Mouse (Mus musculus) neural tube, embryonic 14.5 days (tissue): ENCODE measurements around the gene Agpat4. TPM values are rescaled to one million over a fixed set of nuclear protein-coding genes. Genes with fewer than 3 reads are reported as not detected.
A peak's percentile ranks its signal among the peaks of the same experiment; 100 is the strongest.

Experiments used
- ATAC-seq: fragments of 200-750 bp; cut with Nextera tagmentation; 2 replicates; pipeline ENCODE4 v1.8.0; 2017; ENCODE audit warnings: low read depth, mild to moderate bottlenecking, moderate TSS enrichment, moderate library complexity
- H3K27ac ChIP-seq: fragments of 300-500 bp; sonication (generic); 2 replicates; pipeline ENCODE4 v1.5.1; 2014; ENCODE audit warnings: low read depth, mild to moderate bottlenecking, control low read depth, low read length, moderate library complexity, mixed read lengths
- H3K27me3 ChIP-seq: fragments of 300-500 bp; sonication (generic); 2 replicates; pipeline ENCODE4 v1.6.1; 2014; ENCODE audit warnings: low read length; ENCODE audit not compliant: control insufficient read depth, insufficient read depth
- H3K36me3 ChIP-seq: fragments of 300-500 bp; sonication (generic); 2 replicates; pipeline ENCODE4 v1.6.1; 2014; ENCODE audit warnings: low read length, mixed read lengths; ENCODE audit not compliant: control insufficient read depth, insufficient read depth
- H3K4me1 ChIP-seq: fragments of 300-500 bp; sonication (generic); 2 replicates; pipeline ENCODE4 v1.6.1; 2014; ENCODE audit warnings: low read length; ENCODE audit not compliant: control insufficient read depth, insufficient read depth
- H3K4me2 ChIP-seq: fragments of 300-500 bp; sonication (generic); 2 replicates; pipeline ENCODE4 v1.6.1; 2014; ENCODE audit warnings: mild to moderate bottlenecking, low read depth, low read length, control low read depth
- H3K4me3 ChIP-seq: fragments of 300-500 bp; sonication (generic); 2 replicates; pipeline ENCODE4 v1.5.1; 2014; ENCODE audit warnings: low read depth, low read length, control low read depth, mixed read lengths
- H3K9ac ChIP-seq: fragments of 300-500 bp; sonication (generic); replicated peaks from 2 replicates; pipeline ENCODE4 v1.6.1; 2014; ENCODE audit warnings: low read depth, mild to moderate bottlenecking, control low read depth, low read length, mixed read lengths
- H3K9me3 ChIP-seq: fragments of 300-500 bp; sonication (generic); 2 replicates; pipeline ENCODE4 v1.6.1; 2016; ENCODE audit warnings: low read length; ENCODE audit not compliant: control insufficient read depth
- WGBS: fragments of 180-500 bp; shearing (Covaris S2); extraction: QIAGEN DNeasy Blood & Tissue Kit; methylation state at CpG from one replicate; pipeline ENCODE4 v1.1.7; 2014; 5-methylcytosine and 5-hydroxymethylcytosine counted together
- polyA plus RNA-seq: library from polyadenylated mRNA; unstranded; fragments of >200 nt; fragmentation: Nextera tagmentation; extraction: Ambion mirVana; gene quantifications from 2 replicates; pipeline ENCODE4 v1.2.1, GENCODE M21; 2014

The Agpat4 gene
- polyA plus RNA-seq, 1 experiment from 2014 or later: 36.5 TPM

DNA sequence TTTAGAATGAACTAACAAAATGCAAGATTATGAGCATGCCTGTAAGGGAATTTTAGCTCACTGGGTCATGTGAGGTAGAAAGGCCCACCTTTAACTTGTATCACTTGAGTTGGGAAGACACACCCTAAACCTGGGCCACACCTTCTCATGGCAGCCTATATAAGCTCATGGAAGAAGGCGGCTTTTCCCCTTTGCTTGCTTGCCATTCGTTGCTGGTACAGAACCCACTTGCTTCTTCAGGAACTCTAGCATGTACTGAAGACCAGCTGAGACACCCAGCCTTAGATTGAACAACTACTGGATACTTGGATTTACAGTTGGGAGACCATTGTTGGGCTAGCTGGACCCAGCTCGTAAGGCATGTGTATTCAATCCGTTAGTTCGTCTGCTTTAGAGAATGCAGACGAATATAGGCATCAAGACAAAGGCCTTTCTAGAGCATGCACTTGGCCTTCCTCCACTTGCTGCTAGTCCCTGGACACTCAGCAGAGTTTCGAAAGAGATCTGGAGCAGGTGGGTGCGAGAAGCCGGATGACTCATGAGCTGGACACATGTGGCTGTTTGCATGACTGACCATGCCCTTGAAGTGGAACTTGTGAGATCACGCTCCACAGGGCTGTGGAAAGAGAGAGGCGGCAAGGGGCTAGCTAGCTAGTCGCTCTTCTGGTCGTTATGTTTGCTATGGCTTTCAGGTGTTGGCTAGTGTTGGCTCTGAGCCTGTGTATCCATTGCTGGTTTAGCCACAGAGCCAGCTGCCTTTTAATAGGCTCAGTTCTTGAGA, 42.7 kb downstream of the Agpat4 start:
- no peaks in the 10 kb centered on the region for H3K27me3 ChIP-seq
- H3K4me3 ChIP-seq: no peak overlapping the region
- no peaks in the 10 kb centered on the region for H3K9me3 ChIP-seq
- WGBS: 91% methylated on average over 13 of the region's 13 CpGs
- no peak overlapping the region for H3K27ac ChIP-seq
- H3K9ac ChIP-seq: no peak overlapping the region
- H3K4me2 ChIP-seq: no peak overlapping the region
- 0 out of 2 replicates have a peak, but pooled peaks cover 3% of the 10 kb centered on the region for H3K4me1 ChIP-seq
- ATAC-seq: no peak
- H3K36me3 ChIP-seq: no peaks in the 10 kb centered on the region; the same call in 1 of the 2 replicates

DNA sequence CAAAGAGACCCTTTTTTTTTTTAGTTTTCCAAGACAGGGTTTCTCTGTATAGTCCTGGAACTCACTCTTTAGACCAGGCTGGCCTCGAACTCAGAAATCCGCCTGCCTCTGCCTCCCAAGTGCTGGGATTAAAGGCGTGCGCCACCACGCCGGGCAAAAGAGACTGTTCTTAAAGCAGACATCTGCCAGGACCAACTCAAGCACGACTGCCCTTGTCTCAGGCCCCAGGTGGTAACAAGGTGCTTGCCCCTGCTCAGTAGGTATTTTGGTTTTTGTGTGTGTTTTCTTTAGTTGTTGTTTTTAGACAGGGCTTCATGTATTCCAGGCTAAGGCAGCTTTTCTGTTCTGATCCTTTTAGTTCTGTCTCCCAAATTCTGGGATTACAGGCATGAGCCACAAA, 43.4 kb downstream of the Agpat4 start:
- H3K36me3 ChIP-seq: no peaks in the 10 kb centered on the region
- 94% methylated on average over 7 of the region's 7 CpGs for WGBS
- H3K4me3 ChIP-seq: no peak overlapping the region
- no peak overlapping the region for H3K9ac ChIP-seq
- H3K4me2 ChIP-seq: no peak overlapping the region
- no peak for ATAC-seq
- no peaks in the 10 kb centered on the region for H3K27me3 ChIP-seq
- H3K9me3 ChIP-seq: no peaks in the 10 kb centered on the region
- H3K27ac ChIP-seq: no peak overlapping the region
- 0 out of 2 replicates have a peak, but pooled peaks cover 3% of the 10 kb centered on the region for H3K4me1 ChIP-seq

DNA sequence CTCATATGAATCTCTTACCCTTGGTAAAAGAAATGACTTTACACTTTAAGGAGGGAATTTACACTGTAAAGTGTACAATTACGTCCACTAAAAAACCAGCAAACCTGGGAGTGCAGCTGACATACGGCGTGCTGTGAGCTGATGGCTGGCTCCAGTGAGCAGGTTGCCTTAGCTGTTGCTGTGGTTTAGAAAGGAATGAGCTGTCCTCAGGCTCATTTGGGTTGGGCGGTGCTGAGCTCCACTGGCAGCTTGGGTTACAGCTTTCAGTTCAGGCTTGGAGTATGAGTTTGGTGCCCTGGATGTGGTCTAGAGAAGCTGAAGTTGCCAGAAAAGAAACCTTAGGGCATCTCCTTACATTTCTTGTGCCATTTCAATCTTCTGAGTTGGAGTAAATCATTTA, 44.3 kb downstream of the Agpat4 start:
- Histone ChIP-seq H3K4me1 (peaks cover 3% of the 10 kb centered on the region; the same call in 1 of the 2 replicates), H3K4me3 (no peak overlapping the region), H3K27ac (no peak overlapping the region), H3K27me3 (no peaks in the 10 kb centered on the region), H3K9ac (no peak overlapping the region), H3K36me3 (no peaks in the 10 kb centered on the region), H3K4me2 (no peak overlapping the region), H3K9me3 (no peaks in the 10 kb centered on the region)
- 84% methylated on average over 4 of the region's 4 CpGs for WGBS
- ATAC-seq: no peak

DNA sequence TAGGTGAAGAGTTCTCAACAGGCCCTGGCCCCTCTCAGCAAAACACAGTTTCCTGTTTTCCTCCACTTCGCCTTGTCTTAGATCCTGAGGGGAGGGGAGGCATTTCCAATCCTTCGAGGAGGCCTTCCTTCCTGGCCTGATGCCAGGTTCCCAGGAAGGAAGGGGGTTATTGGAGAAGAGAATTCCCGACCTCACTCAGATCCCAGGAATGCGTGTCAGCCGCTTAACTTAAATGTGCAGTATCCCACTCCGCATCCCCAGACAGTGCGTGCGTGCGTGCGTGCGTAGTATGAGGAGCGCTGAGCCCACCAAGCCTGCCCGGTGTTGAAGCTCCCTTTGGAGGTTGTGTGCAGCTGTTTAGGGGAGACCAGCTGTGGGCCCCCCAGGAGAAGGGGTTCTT, 44.9 kb downstream of the Agpat4 start:
- WGBS: 64% methylated on average over 13 of the region's 13 CpGs

DNA sequence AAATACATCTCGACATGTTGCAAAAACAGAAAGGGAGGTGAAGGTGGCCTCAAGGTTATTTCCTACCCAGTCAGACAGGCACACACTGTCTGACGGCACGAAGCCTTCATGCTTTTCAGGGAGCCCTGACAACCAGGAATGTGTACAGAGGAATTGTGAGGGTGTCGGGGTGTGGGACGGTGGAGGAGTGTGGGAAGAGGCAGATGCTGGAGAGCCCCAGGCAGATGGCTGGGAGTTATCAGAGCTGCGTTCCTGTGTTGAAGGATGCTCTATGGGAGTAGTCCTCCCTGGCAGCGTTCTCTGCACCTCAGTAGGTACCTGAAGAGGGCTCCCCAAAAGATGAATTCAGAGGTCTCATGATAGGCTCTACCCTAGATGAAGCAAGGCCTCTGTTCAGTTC, 45.4 kb downstream of the Agpat4 start:
- 57% methylated on average over 7 of the region's 7 CpGs for WGBS
- Histone ChIP-seq H3K4me1 (peaks cover 10% of the 10 kb centered on the region; the same call in 1 of the 2 replicates), H3K27ac (no peak overlapping the region)

More for the DNA sequence above, 44.9 kb downstream of the Agpat4 start:
- Histone ChIP-seq H3K4me2 (no peak overlapping the region), H3K36me3 (no peaks in the 10 kb centered on the region), H3K4me1 (peaks cover 8% of the 10 kb centered on the region; the same call in 1 of the 2 replicates), H3K9me3 (no peaks in the 10 kb centered on the region), H3K9ac (no peak overlapping the region), H3K27me3 (no peaks in the 10 kb centered on the region), H3K27ac (no peak overlapping the region), H3K4me3 (no peak overlapping the region)
- ATAC-seq: no peak

DNA sequence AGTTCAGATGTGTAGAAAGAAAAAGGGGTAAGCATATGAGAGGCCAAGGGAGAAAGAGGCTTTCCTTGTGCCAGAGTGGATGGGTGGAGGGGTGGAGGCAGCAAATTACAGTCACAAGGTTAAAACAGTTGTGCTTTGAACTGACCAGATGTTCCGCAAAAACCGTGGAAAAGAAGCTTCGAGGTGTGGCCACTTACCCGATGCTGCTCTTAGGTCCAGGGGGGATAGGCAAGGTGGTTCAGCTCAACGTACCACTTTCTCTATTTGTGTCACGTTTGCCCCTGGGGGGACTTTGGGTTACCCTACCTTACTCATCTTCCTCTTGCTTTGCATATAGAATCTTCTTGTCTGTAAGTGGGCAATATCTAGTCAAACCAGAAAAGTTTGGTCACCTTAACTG, 46.0 kb downstream of the Agpat4 start:
- H3K27me3 ChIP-seq: no peaks in the 10 kb centered on the region
- H3K9ac ChIP-seq: no peak overlapping the region
- ATAC-seq: no peak
- H3K9me3 ChIP-seq: no peaks in the 10 kb centered on the region
- peaks cover 14% of the 10 kb centered on the region; the same call in 1 of the 2 replicates for H3K4me1 ChIP-seq
- H3K4me2 ChIP-seq: no peak overlapping the region
- H3K36me3 ChIP-seq: no peaks in the 10 kb centered on the region
- H3K27ac ChIP-seq: no peak overlapping the region
- 91% methylated on average over 6 of the region's 6 CpGs for WGBS
- H3K4me3 ChIP-seq: no peak overlapping the region

More for the DNA sequence above, 45.4 kb downstream of the Agpat4 start:
- Histone ChIP-seq H3K4me3 (no peak overlapping the region), H3K9me3 (no peaks in the 10 kb centered on the region), H3K27me3 (no peaks in the 10 kb centered on the region), H3K9ac (no peak overlapping the region), H3K36me3 (no peaks in the 10 kb centered on the region), H3K4me2 (no peak overlapping the region)
- ATAC-seq: no peak; the same call in 1 of the 2 replicates

DNA sequence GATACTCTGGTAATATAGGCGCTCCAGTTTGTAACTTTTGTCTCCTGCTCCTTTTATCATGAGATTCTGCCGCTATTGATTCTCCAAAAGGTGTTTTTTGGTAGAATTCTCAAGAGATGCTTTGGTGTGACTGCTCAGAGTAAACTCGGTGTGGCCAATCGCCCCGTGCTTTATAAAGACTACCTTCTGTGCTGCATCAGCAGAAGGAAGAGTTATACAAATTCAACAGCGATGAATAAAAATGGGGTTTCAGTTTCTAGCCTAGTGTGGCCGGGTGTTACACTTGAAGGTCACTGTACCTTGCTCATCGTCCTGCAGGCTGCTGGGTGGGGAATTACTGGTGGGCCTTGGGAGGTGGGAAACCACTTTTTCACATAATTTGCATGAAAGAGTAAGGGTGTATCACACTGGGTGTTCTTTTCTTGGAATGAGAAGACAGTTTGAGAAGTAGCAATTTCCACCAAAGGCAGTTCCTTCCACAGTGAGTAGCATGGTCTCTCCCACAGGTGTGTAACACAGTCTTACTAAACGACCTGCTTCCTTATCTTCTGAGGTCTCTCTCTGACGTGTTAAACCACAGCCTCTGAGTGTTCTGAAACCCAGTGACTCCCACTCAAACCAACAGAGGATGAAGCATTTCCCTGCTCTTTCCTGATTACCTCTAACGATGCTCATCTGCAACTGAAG, 46.6 kb downstream of the Agpat4 start:
- Histone ChIP-seq H3K4me2 (no peak overlapping the region), H3K4me3 (no peak overlapping the region), H3K9me3 (no peaks in the 10 kb centered on the region), H3K27me3 (no peaks in the 10 kb centered on the region), H3K4me1 (peaks cover 14% of the 10 kb centered on the region; the same call in 1 of the 2 replicates), H3K9ac (no peak overlapping the region), H3K27ac (no peak overlapping the region), H3K36me3 (no peaks in the 10 kb centered on the region)
- whole genome bisulfite sequencing: 92% methylated on average over 11 of the region's 11 CpGs
- no peak for ATAC-seq

DNA sequence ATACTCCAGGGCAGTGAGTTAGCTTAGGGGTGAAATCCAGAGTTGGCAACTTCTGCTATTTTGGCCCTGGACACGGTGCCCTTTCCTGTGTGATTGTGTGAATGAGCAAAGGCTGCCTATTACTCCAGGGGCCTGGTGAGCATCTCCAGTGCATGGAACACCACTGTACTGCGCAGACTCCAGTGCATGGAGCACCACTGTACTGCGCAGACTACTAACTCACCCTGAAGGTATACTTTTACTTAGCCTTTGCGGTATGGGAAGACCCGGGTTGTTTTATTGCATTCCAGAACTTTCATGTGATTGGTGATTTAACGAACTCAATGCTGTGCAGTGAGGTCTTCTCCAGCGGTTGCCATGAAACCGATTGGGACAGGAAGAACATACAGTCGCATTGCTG, 47.2 kb downstream of the Agpat4 start:
- no peaks in the 10 kb centered on the region for H3K9me3 ChIP-seq
- no peak overlapping the region for H3K9ac ChIP-seq
- no peak overlapping the region for H3K4me2 ChIP-seq
- no peak overlapping the region for H3K27ac ChIP-seq
- no peaks in the 10 kb centered on the region for H3K27me3 ChIP-seq
- WGBS: 96% methylated on average over 9 of the region's 9 CpGs
- H3K36me3 ChIP-seq: no peaks in the 10 kb centered on the region
- H3K4me1 ChIP-seq: peaks cover 14% of the 10 kb centered on the region; the same call in 1 of the 2 replicates
- no peak overlapping the region for H3K4me3 ChIP-seq
- ATAC-seq: no peak

DNA sequence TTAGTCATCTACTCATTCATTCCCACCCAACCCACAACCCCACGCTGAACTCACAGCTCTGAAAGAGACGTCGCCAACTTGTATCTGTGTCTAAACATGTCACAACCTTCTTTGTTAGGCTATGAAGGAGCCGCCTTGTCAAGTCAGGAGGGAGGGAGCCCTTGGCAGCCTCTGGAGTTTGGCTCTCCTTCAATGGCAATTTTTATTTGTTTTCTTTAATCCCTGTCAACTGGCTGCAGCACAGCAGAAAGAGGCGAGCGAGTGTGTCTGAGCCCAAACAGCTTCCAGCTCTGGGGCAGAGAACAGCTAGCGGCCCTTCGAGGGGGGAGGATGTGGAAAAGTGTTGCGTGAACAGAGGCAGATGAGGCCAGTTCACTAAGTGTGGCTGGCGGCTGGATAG, 50.0 kb downstream of the Agpat4 start:
- WGBS: 46% methylated on average over 10 of the region's 10 CpGs
- Histone ChIP-seq H3K36me3 (no peaks in the 10 kb centered on the region), H3K9me3 (no peaks in the 10 kb centered on the region), H3K4me3 (no peak overlapping the region), H3K9ac (no peak overlapping the region), H3K27ac (peak overlapping the region; percentile 48; the same call in 1 of the 2 replicates), H3K4me1 (peaks cover 15% of the 10 kb centered on the region; the same call in 1 of the 2 replicates), H3K27me3 (no peaks in the 10 kb centered on the region), H3K4me2 (no peak overlapping the region)
- peak; percentile 62 for ATAC-seq
